8 mouse cellular contexts compared by ENCODE assay signal in the genomic region with DNA sequence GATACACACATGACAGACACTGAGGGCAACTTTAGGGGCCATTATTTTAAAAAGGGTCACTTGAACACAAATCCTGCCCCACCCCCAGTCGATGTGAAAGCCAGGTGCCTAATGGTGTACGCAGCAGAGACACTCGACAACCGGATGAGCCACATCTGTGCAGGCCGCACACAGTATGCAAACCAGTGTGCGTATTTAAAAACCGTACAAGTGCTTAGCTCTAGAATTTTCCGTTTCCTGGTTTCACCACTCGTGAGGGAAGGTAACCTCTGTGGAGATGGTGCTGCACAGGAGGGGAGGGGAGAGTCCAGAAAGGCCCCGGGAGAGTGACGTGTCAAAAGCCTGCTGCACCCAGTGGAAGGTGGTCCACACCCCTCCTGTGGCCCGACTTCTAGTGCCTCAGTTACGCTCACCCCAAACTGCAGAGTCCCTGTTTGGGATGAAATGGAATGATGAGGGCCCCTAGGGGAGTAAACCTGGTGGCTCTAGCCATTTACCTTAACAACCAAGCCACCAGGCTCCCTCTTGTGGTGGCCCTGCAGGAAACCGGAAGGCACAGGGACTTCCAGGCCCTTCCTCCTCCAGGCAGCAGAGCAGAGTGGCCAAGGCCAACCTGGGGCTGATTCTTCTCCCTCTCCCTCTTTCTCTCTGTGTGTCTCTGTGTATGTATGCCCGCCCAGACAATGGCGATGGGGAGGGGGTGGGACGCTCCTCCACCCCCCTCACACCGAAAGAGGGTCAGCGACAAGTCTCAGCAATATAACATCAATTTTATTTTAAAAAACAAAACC. TPM values are rescaled to one million over a fixed set of nuclear protein-coding genes. Genes with fewer than 3 reads are reported as not detected.
A peak's percentile ranks its signal among the peaks of the same experiment; 100 is the strongest.
DNase-seq lines count a peak whose midpoint lies in the region; ATAC-seq and TF ChIP-seq lines count a peak whose summit lies in the region.

No protein-coding gene starts in this region.

- H3K9me3 ChIP-seq in midbrain, postnatal 0 days (ENCODE audit: low read length) = no peaks in the 10 kb centered on the region
- H3K9me3 ChIP-seq in midbrain, embryonic 10.5 days (replicated peaks) = no peaks in the 10 kb centered on the region

- H3K36me3 ChIP-seq in midbrain, postnatal 0 days (ENCODE audit: insufficient read depth, low read length) = peaks cover 48% of the 10 kb centered on the region
- peaks cover 54% of the 10 kb centered on the region for H3K36me3 ChIP-seq in midbrain, embryonic 10.5 days
- peaks cover 14% of the 10 kb centered on the region for H3K36me3 ChIP-seq in small intestine, adult 2 months (ENCODE audit: control insufficient read depth, insufficient read depth, low read length)

- ATAC-seq in midbrain, postnatal 0 days (ENCODE audit: low FRiP score) = no peak

- DNase-seq in adrenal gland, postnatal 10 days = peak; percentile 67
- no peak for DNase-seq in adrenal gland, adult 8-10 months
- no peak for DNase-seq in midbrain, postnatal 0 days (ENCODE audit: low spot score)
- no peak for DNase-seq in midbrain, embryonic 10.5 days (ENCODE audit: low spot score)
- peak; percentile 63 for DNase-seq in kidney, adult 9 months
- no peak for DNase-seq in right cerebral cortex, postnatal 14 days
- DNase-seq in gastrocnemius, postnatal 4 days (ENCODE audit: low spot score in 2 of 2) = no peak

- 79% methylated on average over 18 of the region's 19 CpGs for WGBS in midbrain, postnatal 0 days
- 79% methylated on average over 19 of the region's 19 CpGs for WGBS in midbrain, embryonic 10.5 days
- 72% methylated on average over 19 of the region's 19 CpGs for WGBS in small intestine, adult 2 months

- H3K4me2 ChIP-seq in midbrain, postnatal 0 days (ENCODE audit: low read depth, low read length, poor library complexity, severe bottlenecking) = no peak overlapping the region

- TF ChIP-seq CTCF in midbrain, postnatal 0 days (IDR thresholded peaks at IDR 0.05) = peak; percentile 65
- peak; percentile 81 for TF ChIP-seq CTCF in small intestine, adult 2 months (IDR thresholded peaks at IDR 0.05; ENCODE audit: extremely low read depth, insufficient read length, insufficient replicate concordance, low read depth, low read length)

- no peak for TF ChIP-seq POLR2A in small intestine, adult 2 months (IDR thresholded peaks at IDR 0.05; ENCODE audit: low read depth, low read length)

- no peaks in the 10 kb centered on the region for H3K27me3 ChIP-seq in midbrain, postnatal 0 days (ENCODE audit: insufficient read depth, low read length)
- no peaks in the 10 kb centered on the region for H3K27me3 ChIP-seq in midbrain, embryonic 10.5 days (ENCODE audit: low read depth, poor library complexity, severe bottlenecking)
- H3K27me3 ChIP-seq in small intestine, adult 2 months (ENCODE audit: control insufficient read depth, insufficient read depth, low read length) = no peaks in the 10 kb centered on the region

- no peaks in the 10 kb centered on the region for H3K4me1 ChIP-seq in midbrain, postnatal 0 days (ENCODE audit: insufficient read depth, low read length)
- H3K4me1 ChIP-seq in midbrain, embryonic 10.5 days = peaks cover 11% of the 10 kb centered on the region; the same call in 1 of the 2 replicates
- peaks cover 17% of the 10 kb centered on the region for H3K4me1 ChIP-seq in small intestine, adult 2 months (ENCODE audit: control insufficient read depth, insufficient read depth, insufficient read length, low read length)

- no peak overlapping the region for H3K4me3 ChIP-seq in midbrain, postnatal 0 days (ENCODE audit: low read depth, low read length)
- no peak overlapping the region for H3K4me3 ChIP-seq in midbrain, embryonic 10.5 days
- no peak overlapping the region for H3K4me3 ChIP-seq in small intestine, adult 2 months (ENCODE audit: low read depth, low read length)

- H3K9ac ChIP-seq in midbrain, postnatal 0 days (replicated peaks; ENCODE audit: low read length, poor library complexity, severe bottlenecking) = no peak overlapping the region

- no peak overlapping the region for H3K27ac ChIP-seq in midbrain, postnatal 0 days (ENCODE audit: low read depth, low read length)
- no peak overlapping the region for H3K27ac ChIP-seq in midbrain, embryonic 10.5 days (replicated peaks)
- H3K27ac ChIP-seq in small intestine, adult 2 months (ENCODE audit: insufficient read depth, low read depth, low read length) = peak overlapping the region; percentile 25; the same call in 1 of the 2 replicates

RNA-seq across cellular contexts. Expression of a gene that starts 1.6 kb away (rescaled TPM):
- 10 to 100 TPM; 36.1 to 39.2 TPM for total RNA-seq in adrenal gland, postnatal 10 days (2021)
- total RNA-seq in adrenal gland, adult 8-10 months (2022) = 1 to 10 TPM; 1.3 to 5.1 (median 2.6) TPM
- total RNA-seq in midbrain, postnatal 0 days (2014; rRNA removed) = 7.4 and 10.6 TPM in 2 replicates
- 2.0 and 2.1 TPM in 2 replicates for polyA plus RNA-seq in midbrain, postnatal 0 days (2015; fragmentation: Nextera tagmentation; extraction: Ambion mirVana)
- 0.05 TPM in 1 of 2 replicates, not detected in the other for polyA plus RNA-seq in midbrain, embryonic 10.5 days (2016; fragmentation: Nextera tagmentation; extraction: Ambion mirVana)
- polyA plus RNA-seq in small intestine, adult 2 months (2012; rRNA removed) = 11.2 and 25.3 TPM in 2 replicates
- 10 to 100 TPM; 21.4 to 26.7 TPM for total RNA-seq in gastrocnemius, postnatal 4 days (2021)

RNA-seq across cellular contexts. Expression of a gene that starts 6.7 kb away (rescaled TPM):
- 1 to 10 TPM; 7.9 to 9.5 TPM for total RNA-seq in adrenal gland, postnatal 10 days (2021)
- total RNA-seq in adrenal gland, adult 8-10 months (2022) = 1 to 10 TPM; 1.1 to 2.7 (median 2.1) TPM
- total RNA-seq in midbrain, postnatal 0 days (2014; rRNA removed) = 0.33 and 1.4 TPM in 2 replicates
- polyA plus RNA-seq in midbrain, postnatal 0 days (2015; fragmentation: Nextera tagmentation; extraction: Ambion mirVana) = 0.68 and 0.85 TPM in 2 replicates
- polyA plus RNA-seq in midbrain, embryonic 10.5 days (2016; fragmentation: Nextera tagmentation; extraction: Ambion mirVana) = 0.98 and 1.3 TPM in 2 replicates
- 46.5 and 61.9 TPM in 2 replicates for polyA plus RNA-seq in small intestine, adult 2 months (2012; rRNA removed)
- 1 to 10 TPM; 3.5 to 4.3 TPM for total RNA-seq in gastrocnemius, postnatal 4 days (2021)

RNA-seq across cellular contexts. Expression of a gene that starts 19.3 kb away (rescaled TPM):
- total RNA-seq in adrenal gland, postnatal 10 days (2021) = 10 to 100 TPM; 14.8 to 21.6 TPM
- total RNA-seq in adrenal gland, adult 8-10 months (2022) = 10 to 100 TPM; 10.2 to 21.0 (median 17.6) TPM
- total RNA-seq in midbrain, postnatal 0 days (2014; rRNA removed) = 24.0 and 26.2 TPM in 2 replicates
- polyA plus RNA-seq in midbrain, postnatal 0 days (2015; fragmentation: Nextera tagmentation; extraction: Ambion mirVana) = 23.1 and 24.1 TPM in 2 replicates
- polyA plus RNA-seq in midbrain, embryonic 10.5 days (2016; fragmentation: Nextera tagmentation; extraction: Ambion mirVana) = 24.5 and 27.5 TPM in 2 replicates
- polyA plus RNA-seq in small intestine, adult 2 months (2012; rRNA removed) = 55.3 and 108 TPM in 2 replicates
- total RNA-seq in gastrocnemius, postnatal 4 days (2021) = 10 to 100 TPM in 1 of 2 experiments, 1 to 10 TPM in 1; 7.4 to 10.6 TPM

RNA-seq across cellular contexts. Expression of a gene that starts 39.5 kb away (rescaled TPM):
- total RNA-seq in adrenal gland, postnatal 10 days (2021) = 10 to 100 TPM; 37.6 to 42.2 TPM
- total RNA-seq in adrenal gland, adult 8-10 months (2022) = 10 to 100 TPM; 64.3 to 87.0 (median 76.1) TPM
- total RNA-seq in midbrain, postnatal 0 days (2014; rRNA removed) = 40.0 and 41.7 TPM in 2 replicates
- polyA plus RNA-seq in midbrain, postnatal 0 days (2015; fragmentation: Nextera tagmentation; extraction: Ambion mirVana) = 6.7 and 6.9 TPM in 2 replicates
- 2.9 and 4.2 TPM in 2 replicates for polyA plus RNA-seq in midbrain, embryonic 10.5 days (2016; fragmentation: Nextera tagmentation; extraction: Ambion mirVana)
- 9.7 and 17.0 TPM in 2 replicates for polyA plus RNA-seq in small intestine, adult 2 months (2012; rRNA removed)
- total RNA-seq in gastrocnemius, postnatal 4 days (2021) = 10 to 100 TPM; 32.9 to 35.5 TPM

Comparison
In these comparisons a context has a peak if more than half of its experiments do, and no peak if none do; other contexts are left out.
1. DNase-seq: peak in adrenal gland, postnatal 10 days (single experiment) and kidney, adult 9 months (single experiment); none in adrenal gland, adult 8-10 months (single experiment), midbrain, postnatal 0 days (single experiment), midbrain, embryonic 10.5 days (single experiment), right cerebral cortex, postnatal 14 days (single experiment) and gastrocnemius, postnatal 4 days (0 of 2).